ENCODE assay signal across 8 mouse cellular contexts in genomic region chr3:40800373-40800823, GRCm38 (mm10). TPM values are rescaled to one million over a fixed set of nuclear protein-coding genes. Genes with fewer than 3 reads are reported as not detected.
DNase-seq lines count a peak whose midpoint lies in the region; ATAC-seq and TF ChIP-seq lines count a peak whose summit lies in the region.

No protein-coding gene starts in this region.

- TF ChIP-seq POLR2A in small intestine, adult 2 months (IDR thresholded peaks at IDR 0.05; ENCODE audit: low read depth, low read length): no peak

- 0 out of 2 replicates have a peak overlapping the region, but pooled peaks have one; percentile 5 for H3K27ac ChIP-seq in small intestine, adult 2 months (ENCODE audit: insufficient read depth, low read depth, low read length)

- peaks cover 4% of the 10 kb centered on the region; the same call in 1 of the 2 replicates for H3K36me3 ChIP-seq in small intestine, adult 2 months (ENCODE audit: control insufficient read depth, insufficient read depth, low read length)

- H3K27me3 ChIP-seq in small intestine, adult 2 months (ENCODE audit: control insufficient read depth, insufficient read depth, low read length): no peaks in the 10 kb centered on the region

- no peaks in the 10 kb centered on the region; the same call in 1 of the 2 replicates for H3K4me1 ChIP-seq in small intestine, adult 2 months (ENCODE audit: control insufficient read depth, insufficient read depth, insufficient read length, low read length)

- under 1% methylated on average over 37 of the region's 37 CpGs for WGBS in small intestine, adult 2 months

- ATAC-seq in granulocyte monocyte progenitor cell, adult 5-6 weeks (replicated peaks; ENCODE audit: poor library complexity, severe bottlenecking): peak; percentile 47

- peak overlapping the region; percentile 82 for H3K4me3 ChIP-seq in small intestine, adult 2 months (ENCODE audit: low read depth, low read length)

- no peak for TF ChIP-seq CTCF in small intestine, adult 2 months (IDR thresholded peaks at IDR 0.05; ENCODE audit: extremely low read depth, insufficient read length, insufficient replicate concordance, low read depth, low read length)

- DNase-seq in urinary bladder, postnatal 14 days (ENCODE audit: low spot score): peak; percentile 56
- DNase-seq in urinary bladder, postnatal 10 days (ENCODE audit: low spot score): no peak
- peak; percentile 57 for DNase-seq in cerebellum, adult 9-11 months
- DNase-seq in kidney, postnatal 36 days: peak; percentile 21 to 68
- peak; percentile 52 to 62 for DNase-seq in lung, postnatal 4 days
- no peak for DNase-seq in retina, embryonic 14.5 days (ENCODE audit: low spot score)

RNA-seq across cellular contexts. Expression of gene Plk4, which starts 0.6 kb away (rescaled TPM):
- 24.9 and 48.1 TPM in 2 replicates for total RNA-seq in granulocyte monocyte progenitor cell, adult 5-6 weeks (2014; fragmentation: Nextera tagmentation)
- 85.3 and 87.9 TPM in 2 replicates for total RNA-seq in granulocyte monocyte progenitor cell, adult 5-6 weeks (2017)
- polyA plus RNA-seq in small intestine, adult 2 months (2012; rRNA removed): 0.42 and 1.1 TPM in 2 replicates

RNA-seq across cellular contexts. Expression of gene Mfsd8, which starts 46.3 kb away (rescaled TPM):
- total RNA-seq in granulocyte monocyte progenitor cell, adult 5-6 weeks (2014; fragmentation: Nextera tagmentation): 15.3 and 21.9 TPM in 2 replicates
- 3.0 and 6.1 TPM in 2 replicates for total RNA-seq in granulocyte monocyte progenitor cell, adult 5-6 weeks (2017)
- 0.56 and 2.1 TPM in 2 replicates for polyA plus RNA-seq in small intestine, adult 2 months (2012; rRNA removed)

RNA-seq across cellular contexts. Expression of gene Abhd18, which starts 46.4 kb away (rescaled TPM):
- 5.7 and 10.3 TPM in 2 replicates for total RNA-seq in granulocyte monocyte progenitor cell, adult 5-6 weeks (2014; fragmentation: Nextera tagmentation)
- total RNA-seq in granulocyte monocyte progenitor cell, adult 5-6 weeks (2017): 4.8 and 9.4 TPM in 2 replicates
- 0.76 and 2.6 TPM in 2 replicates for polyA plus RNA-seq in small intestine, adult 2 months (2012; rRNA removed)

RNA-seq across cellular contexts. Expression of gene Hspa4l, which starts 56.1 kb away (rescaled TPM):
- 14.8 and 23.1 TPM in 2 replicates for total RNA-seq in granulocyte monocyte progenitor cell, adult 5-6 weeks (2014; fragmentation: Nextera tagmentation)
- total RNA-seq in granulocyte monocyte progenitor cell, adult 5-6 weeks (2017): 36.2 and 41.4 TPM in 2 replicates
- 5.0 and 10.6 TPM in 2 replicates for polyA plus RNA-seq in small intestine, adult 2 months (2012; rRNA removed)

Comparison
In these comparisons a context has a peak if more than half of its experiments do, and no peak if none do; other contexts are left out.
1. DNase-seq: peak in urinary bladder, postnatal 14 days (single experiment), cerebellum, adult 9-11 months (single experiment), kidney, postnatal 36 days (2 of 2) and lung, postnatal 4 days (2 of 2); none in urinary bladder, postnatal 10 days (single experiment) and retina, embryonic 14.5 days (single experiment).